Mouse (Mus musculus): ENCODE data around the gene Adam19. TPM values are rescaled to one million over a fixed set of nuclear protein-coding genes. Genes with fewer than 3 reads are reported as not detected.
"Not testable (repeated sequence)": the region's sequence is repeated elsewhere in the genome, so short reads cannot be mapped to it uniquely, and the experiment has no call there.

Adam19 gene
- 100 to 1,000 TPM; 161 to 163 TPM for total RNA-seq (2021)

DNA sequence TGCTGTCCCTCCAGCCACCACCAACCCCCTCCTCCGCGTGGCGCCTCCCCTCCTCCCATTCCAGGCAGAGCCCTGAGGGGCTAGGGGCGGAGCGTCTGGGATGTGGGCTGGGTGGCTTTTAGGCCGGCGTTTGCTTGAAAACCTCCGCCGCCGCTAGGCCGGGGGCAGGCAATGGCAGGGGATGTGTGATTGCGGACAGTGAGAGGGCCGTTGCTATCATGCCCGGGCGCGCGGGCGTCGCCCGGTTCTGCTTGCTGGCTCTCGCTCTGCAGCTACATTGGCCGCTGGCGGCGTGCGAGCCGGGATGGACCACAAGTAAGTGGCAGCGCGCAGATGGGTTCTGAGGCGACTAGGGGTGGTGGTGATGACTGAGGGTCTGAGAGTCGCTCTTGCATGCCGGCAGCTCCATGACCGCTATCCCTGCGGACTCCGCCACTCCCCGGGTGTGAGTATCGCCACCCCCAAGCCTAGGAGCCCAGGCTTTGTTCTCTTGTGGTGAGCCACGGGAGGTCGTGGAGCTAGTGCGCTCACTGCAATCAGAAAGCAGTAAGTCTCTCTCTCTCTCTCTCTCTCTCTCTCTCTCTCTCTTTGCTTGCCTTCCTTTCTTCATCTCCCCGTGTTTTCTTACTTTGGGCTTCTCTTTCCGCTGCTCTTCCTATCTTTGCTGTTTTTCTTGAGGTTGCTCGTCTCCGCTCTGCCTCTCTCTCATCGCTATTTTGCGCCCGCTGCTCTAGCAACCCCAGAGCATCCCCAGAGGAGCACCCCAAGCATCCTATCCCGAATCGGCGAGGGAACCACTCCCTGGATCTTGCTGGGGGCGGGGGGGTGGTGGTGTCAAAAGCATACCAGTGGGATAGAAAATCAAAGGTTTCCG, at the start of gene Adam19:
TSS of gene Adam19 (plus strand) at position 97 of the 874 bp plus-strand sequence.
- peak; percentile 91 for DNase-seq

DNA sequence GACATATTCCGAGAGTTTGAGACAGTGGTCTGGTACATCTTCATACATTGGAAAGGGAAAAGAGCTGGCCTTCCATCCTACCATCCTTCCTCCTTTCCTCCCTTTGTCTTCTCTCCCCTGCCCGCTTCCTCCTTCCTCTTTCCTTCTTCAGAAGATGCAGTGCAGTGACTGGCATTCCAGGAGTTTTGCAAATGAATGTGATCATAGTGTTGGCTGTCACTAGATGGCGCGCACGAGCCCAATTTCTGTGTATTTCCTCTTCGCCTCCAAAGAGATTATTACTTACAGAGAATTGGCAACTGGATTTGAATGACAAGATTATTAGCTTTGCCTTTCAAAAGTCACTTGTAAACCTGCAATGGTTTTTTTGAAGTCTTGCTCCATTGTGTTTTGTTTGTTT, 39.7 kb upstream of the Adam19 start:
- DNase-seq = peak; percentile 84

DNA sequence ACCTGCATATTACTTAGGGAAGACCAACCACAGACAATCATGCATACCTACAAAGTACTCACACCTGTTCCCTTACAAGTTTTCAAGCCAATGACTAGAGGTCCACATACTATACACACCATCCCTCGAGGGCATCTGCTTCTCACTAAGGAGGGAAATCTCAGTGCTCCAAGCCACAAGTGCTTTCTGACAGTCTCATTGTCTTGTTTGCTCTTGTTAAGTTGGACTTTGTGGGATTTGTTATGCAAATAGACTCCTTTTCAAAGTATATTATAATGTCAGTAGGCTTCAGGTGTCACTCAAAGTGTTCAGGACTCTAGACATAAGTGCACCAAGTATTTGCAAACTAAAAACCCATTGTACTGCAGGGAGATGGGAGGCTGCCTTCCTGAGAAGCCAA, 35.5 kb upstream of the Adam19 start:
- no peak for DNase-seq

DNA sequence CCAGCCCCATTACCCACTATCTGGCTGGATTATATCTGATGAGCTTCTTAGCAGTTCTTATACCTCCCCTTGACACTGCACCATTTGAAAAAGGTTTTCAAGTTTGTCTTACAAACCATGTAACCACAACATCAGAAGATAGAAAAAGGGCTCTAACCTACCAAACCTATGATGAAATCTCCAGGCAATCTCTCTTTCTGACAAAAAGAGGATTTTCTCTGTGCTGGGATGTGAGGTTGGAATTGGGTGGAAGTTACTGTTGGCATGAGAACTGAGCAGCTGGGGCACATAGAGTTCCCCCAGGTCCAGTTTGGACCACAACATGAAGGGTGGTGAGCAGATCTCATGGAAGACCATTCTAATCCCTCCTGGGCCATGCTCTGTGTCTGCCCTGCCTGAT, 33.9 kb upstream of the Adam19 start:
- no peak for DNase-seq

DNA sequence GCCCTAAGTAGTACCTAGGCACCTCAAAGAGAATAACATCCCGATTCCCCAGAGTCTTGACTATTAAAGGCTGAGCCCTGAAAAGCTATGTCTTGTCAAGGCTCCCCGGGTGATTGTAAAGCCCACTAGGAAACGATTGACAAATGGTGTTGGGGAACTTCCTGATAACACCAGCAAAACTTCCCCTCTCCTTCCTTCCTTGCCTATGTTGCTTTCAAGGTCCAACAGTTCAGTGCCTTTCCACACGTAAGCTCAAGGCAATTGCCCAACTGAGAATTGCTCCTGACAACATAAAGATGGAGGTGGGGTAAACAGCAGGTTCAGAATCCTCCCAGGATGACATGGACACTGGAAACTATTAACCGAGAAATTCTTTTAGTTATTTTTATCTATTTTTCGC, 32.8 kb upstream of the Adam19 start:
- DNase-seq = no peak

DNA sequence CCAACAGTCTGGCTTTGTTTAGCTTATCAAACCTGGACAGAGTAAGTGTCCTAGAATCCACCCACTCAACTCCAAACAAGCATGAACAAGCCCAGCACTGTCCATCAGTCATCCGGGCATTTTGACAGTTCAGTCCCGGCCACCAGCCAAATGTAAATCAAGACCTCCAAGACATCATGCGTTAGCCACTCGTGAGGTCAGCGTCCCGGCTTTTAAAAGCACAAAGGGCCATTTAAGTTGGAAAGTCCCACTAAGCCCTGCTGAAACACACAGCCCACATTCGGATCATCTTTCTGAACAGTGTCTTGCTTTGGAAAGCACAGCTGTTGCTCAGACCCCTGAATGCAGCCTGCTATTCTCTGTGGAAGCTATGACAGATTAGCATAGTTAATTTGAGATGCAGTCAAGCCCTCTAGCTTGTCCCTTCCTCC, 29.8 kb upstream of the Adam19 start:
- peak; percentile 71 for DNase-seq

DNA sequence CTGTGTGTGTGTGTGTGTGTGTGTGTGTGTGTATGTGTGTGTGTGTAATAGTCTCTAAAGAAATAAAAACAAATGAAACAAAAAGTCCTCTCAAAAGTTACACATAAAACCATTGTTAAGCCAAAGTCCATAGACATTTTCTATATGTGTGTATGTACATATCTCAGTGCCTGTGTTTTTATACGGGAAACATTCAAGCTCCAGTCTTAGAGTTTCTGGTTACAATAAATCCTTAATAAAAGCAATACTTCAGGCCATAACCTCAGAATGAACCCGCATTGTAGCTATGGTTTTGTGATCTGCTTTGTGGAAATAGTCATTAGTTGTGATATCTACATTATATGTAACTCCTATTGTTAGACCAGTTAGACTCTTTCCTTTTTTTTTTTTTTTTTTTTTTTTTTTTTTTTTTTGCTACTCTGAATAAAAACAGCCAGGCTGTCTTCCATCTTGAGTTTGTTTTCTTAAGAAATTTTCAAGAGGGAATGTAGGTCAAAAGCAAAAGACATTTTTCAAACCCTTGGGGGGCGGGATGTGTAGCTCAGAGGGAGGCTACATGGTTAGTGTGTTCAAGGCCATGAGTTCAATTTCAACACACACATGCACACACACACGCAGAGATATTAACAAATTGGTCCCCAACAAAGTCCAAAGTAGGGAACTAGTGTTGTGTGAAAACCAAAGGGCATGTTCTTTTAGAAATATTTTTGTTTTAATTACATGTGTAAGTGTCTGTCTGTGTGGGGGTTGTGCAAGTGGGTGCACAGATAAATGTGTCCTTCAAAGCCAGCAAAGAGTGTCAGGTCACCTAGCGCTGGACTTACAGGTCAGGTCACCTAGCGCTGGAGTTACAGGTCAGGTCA, 27.6 kb upstream of the Adam19 start:
- peak; percentile 2 for DNase-seq

DNA sequence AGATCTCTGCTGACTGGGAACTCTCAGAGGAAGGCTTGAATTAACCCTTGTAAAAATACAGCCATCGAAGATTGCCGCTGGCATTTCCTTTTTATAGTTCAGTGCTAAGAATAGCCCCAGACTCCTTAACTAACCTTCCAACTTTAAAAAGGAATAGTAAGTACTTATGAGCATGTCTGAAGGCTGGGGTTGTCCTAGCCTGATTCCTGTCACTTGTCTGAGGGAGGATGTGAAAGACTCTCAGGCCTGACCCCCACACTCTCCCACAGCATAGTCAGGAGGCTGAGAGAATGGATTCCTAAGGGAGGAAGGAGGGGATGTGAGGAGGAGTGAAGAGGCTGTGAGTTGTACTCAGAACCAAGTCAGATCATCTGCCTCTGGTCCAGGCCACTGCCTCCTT, 26.3 kb upstream of the Adam19 start:
- peak; percentile 2 for DNase-seq

DNA sequence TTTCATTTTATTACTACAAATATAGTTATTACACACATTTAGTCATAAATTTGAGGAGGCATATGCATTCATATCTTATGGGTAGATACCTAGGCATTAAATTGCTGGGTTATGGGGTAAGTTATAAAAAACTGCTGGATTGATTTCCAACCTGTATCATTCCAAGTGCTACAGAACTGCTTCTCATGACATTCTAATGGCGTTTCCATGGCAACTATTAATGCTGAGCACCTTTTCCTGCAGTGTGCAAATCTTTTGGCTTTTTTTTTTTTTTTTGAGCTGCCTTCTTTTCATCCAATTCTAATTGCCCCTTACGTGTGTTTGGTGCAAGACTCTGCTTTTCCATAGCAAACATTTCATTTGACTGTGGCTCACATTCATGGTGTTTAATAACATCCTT, 25.8 kb upstream of the Adam19 start:
- DNase-seq = no peak

DNA sequence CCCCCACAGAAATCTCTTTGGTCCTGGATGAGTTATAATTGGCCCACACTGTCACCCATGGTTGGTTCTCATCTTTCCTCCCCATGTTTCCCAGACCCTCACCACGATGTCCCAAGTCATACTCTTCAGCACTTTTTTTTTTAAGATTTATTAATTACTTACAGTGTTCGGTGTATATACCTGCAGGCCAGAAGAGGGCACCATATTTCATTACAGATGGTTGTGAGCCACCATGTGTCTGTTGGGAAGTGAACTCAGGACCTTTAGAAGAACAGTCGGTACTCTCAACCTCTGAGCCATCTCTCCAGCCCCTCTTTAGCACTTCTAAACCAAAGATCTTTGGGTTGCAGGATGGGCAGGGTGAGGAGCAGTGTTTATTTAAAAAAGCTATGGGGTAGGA, 24.3 kb upstream of the Adam19 start:
- no peak for DNase-seq

DNA sequence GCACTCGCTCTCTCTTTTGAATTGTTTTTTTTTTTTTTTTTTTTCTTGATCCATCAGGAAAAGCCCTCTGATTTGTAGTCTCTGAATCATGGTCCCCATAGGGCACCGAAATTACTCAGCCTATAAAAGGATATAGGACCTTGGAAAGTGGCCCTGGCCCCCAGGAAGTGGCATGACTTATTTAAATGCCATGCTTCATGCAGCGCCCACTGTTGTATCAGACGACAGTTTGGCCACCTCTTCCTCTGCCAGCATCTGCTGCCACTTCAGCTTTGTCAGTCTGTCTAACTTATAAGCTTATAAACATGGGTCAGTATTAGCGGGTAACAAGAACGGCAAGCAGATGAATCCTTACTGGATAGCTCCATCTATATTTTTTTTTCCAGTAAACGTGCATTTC, 22.8 kb upstream of the Adam19 start:
- DNase-seq = no peak

DNA sequence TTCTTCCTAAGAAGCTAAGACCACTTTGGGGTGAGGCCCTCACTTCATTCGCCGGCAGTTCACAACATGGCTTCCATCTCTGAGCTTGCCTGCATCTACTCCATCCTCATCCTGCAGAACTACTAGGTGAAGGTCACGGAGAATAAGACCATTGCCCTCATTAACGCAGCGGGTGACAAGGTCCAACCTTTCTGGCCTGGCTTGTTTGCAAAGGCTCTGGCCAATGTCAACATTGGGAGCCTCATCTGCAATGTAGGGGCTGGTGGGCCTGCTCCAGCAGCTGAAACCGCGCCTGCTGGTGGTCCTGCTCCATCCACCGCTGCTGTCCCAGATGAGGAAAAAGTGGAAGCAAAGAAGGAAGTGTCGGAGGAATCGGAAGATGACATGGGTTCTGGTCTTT, 19.4 kb upstream of the Adam19 start:
- no peak for DNase-seq

DNA sequence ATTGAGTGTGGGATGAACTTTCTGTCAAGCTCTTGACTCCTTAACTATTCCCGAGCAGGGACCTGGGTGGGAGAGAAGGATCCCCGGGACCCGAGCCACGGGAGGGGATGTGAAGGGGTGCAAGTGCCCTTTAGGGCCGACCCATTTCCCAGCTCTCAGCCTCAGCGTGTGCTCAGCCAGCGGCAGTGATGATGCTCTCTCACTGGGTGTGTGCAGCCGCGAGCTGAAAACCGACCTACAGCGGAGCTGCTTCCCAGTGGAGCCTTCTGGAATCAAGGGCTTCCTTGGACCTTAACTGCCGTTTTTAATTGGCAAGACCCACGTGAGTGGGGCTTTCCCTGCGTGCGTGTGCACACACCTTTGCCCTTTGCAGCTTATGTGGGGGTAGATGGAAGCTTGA, 16.9 kb upstream of the Adam19 start:
- no peak for DNase-seq

DNA sequence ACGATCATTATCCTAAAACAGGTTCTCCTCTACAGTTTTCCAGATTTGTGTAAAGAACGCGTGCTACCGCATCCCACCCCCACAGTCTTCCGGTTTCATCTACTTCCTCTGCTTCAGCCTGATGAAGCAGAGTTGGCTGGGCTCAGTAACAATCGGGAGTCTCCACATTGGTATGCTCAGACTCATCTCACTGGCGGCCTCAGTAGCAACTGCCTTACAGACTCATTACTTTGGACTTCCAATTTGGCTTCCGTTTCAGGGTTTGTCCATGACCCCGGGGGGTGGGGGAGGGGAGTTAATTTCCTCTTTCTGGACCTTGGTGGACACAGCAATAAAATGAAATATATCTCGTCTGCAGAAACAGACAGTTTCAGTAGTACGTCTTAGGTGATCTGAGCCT, 16.5 kb upstream of the Adam19 start:
- peak; percentile 63 for DNase-seq

DNA sequence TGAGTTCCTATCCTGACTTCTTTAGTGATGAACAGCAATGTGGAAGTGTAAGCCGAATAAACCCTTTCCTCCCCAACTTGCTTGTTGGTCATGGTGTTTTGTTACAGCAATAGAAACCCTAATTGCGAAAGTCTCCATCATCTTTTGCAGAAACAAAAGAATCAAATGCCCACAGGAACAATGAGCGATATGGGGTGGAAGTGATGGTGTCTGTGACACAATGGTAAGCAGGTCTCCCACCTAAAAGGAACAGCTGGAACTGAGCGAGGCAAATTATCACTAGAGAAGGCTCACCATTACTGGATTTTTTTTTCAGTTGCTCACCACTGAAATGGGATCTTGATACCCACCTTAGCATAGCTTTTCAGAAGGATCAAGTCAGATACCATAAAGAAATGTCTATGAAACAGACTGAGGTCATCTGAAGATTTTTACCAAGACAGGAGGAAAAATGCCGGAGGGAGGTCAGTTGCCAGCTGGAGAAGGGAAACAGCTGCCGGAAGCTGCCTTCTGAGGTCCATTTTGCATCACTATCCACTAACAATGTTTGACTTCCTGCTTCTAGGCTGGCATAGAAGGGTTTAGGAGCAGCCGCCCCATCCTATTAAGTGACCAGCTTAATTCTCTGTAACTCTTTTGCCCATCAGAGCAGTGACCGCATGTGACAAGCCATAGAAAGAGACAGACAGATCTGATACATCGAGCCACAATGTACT, 14.8 kb upstream of the Adam19 start:
- no peak for DNase-seq

DNA sequence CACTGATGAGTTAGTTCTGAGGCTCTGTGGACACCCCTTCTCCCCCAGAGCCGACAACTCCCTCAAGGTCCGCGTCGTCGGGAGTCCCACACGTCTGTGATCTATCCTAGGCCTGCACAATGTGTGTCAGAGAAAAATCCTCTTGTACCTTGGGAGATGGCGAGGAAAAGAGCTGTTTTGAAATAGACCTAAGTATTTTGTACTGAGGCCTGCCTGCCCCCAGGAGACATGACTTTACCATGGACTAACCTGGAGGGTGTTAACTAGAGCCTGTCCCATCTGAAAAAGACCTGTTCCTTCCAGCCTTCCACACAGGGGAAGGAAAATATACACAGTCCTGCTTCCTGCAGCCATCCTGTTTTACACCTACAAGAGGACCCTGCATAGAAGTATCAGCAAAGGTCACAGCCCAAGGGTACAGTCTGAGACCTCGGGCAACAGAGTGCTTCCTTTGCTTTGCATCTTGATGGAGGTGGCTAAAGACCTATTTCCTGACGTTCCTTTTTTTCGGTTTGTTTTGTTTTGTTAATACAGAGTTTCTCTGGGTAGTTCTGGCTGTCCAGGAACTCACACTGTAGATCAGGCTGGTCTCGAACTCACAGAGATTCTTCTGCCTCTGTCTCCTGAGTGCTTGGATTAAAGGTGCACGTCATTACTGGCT, 14.1 kb upstream of the Adam19 start:
- no peak for DNase-seq

DNA sequence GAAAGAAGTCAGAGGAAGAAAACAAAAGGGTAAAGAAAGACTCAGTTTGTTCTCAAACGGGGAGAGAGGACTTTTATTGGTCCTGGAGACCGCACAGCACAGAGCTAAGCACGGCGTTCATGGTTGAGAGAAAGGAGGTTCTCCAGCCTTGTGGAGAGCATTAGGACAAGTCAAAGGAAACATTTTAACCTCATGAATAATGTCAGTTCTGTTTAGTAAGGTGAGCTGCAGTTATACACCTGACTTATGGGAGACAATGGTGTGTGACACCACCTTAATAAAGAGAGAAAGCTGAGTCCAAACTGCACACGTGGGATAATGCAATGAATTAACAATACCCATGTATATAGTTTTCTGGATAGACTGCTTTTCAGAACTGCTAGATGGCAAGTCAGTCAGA, 11.0 kb upstream of the Adam19 start:
- DNase-seq = no peak

DNA sequence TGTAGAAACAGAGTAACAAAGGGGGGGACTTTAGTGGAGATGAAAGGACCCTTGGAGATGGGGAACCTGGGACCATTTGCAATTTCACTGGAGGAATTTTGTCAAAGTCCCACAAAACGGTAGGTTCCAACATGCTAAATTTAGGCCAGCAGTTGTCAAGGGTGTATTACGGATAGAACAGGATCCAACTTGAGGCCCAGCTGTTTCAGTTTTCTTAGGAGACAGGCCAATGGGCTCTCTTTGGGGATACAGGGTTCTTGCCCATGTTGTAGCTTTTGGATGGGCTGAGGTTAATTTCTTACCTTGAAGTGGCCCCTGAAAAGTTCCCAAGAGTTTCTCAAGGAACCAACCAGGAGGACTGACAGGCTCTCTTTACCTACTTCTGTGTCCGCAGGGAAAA, 8.5 kb upstream of the Adam19 start:
- no peak for DNase-seq

DNA sequence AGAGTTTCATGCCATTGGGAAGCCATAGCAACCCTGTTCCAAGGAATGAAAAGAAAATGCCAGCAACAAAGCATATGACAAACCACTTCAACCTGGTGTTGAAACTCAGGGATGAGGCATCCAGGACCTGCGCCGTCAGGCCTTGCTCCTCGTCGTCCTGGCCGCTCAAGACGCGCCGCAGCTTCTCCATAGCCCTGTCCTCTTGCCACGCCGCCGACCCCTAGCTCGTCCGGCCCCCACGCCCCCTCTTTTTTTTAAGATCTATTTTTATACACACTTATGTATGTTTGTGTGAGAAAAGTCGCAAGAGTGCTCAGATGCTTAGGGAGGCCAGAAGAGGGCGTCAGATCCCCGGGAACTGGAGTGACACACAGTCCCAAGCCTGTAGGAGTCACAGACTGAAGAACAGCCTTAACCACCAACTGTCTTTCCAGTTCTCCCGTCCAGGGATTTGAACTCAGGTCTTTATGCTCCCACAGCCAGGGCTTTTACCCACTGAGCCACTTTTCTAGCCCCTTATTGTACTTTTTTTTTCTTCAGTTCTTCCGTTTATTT, 3.6 kb upstream of the Adam19 start, which contains the start of gene Gm12166:
TSS of gene Gm12166 (minus strand) at position 217 of the 555 bp plus-strand sequence.
- DNase-seq = peak; percentile 86

DNA sequence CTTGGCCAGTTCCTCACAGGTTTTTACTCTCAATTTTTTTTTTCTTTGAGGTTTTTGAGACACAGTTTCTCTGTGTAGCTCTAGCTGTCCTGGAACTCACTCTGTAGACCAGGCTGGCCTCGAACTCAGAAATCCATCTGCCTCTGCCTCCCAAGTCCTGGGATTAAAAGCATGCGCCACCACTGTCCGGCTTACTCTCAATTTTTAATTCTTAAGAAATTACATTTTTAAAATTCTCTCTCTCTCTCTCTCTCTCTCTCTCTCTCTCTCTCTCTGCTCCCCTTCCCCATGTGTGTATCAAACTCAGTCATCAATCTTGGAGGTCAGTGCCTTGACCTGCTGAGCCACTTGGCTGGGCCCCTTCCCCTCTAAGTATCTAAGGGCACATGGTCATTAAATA, 2.3 kb upstream of the Adam19 start:
- DNase-seq = not testable (repeated sequence)

DNA sequence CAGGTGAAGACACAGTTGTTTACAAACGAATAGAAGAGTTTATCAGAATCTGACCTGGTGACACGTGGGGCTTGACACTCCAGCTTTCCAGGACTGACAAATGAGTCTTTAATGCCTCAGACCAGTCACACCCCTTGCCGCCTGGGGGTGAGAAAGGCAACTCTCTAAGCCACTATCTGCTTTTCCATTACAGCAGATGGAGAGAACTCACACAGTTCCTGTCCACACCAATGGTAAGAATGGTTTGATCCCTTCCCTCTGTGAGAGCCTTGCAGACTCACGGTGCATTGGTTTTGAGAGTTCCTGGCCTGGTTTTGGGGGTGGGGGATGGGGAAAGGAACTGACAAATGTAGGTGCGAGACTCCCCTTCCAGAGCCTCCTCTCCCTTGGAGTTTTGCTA, 1.5 kb upstream of the Adam19 start:
- DNase-seq = no peak

All from heart, postnatal 4 days (tissue).